Comparison of ENCODE assay signal across 22 mouse cellular contexts in genomic region chr3:107826241-107826760, GRCm38 (mm10). TPM values are rescaled to one million over a fixed set of nuclear protein-coding genes. Genes with fewer than 3 reads are reported as not detected.
"Had no signal": no experiment of that assay in that cellular context is flagged by ENCODE, and none has a peak within 500 bp of the region (broad histone marks: within the 10 kb centered on the region; RNA-seq: fewer than 3 reads in every experiment).

No protein-coding gene starts in this region.

- DNase-seq: lung, embryonic 14.5 days; lung, postnatal 10 days; lung, postnatal 4 days; midbrain, embryonic 14.5 days; retina, postnatal 1 day; right cerebral cortex, adult 18-20 months; right cerebral cortex, postnatal 25 days; right cerebral cortex, postnatal 4 days; spleen, adult 18-20 months; thymus, adult 18-20 months; thymus, postnatal 14 days; thymus, postnatal 4 days had no signal

- H3K4me1 ChIP-seq: midbrain, embryonic 12.5 days; neural tube, embryonic 15.5 days had no signal

- H3K4me3 ChIP-seq: midbrain, embryonic 10.5 days; midbrain, embryonic 12.5 days; myocyte; neural tube, embryonic 13.5 days; neural tube, embryonic 15.5 days had no signal

- H3K27ac ChIP-seq: midbrain, embryonic 10.5 days; midbrain, embryonic 12.5 days; neural tube, embryonic 13.5 days; neural tube, embryonic 15.5 days had no signal

RNA-seq across cellular contexts. Expression of gene Eps8l3, which starts 50.7 kb away (rescaled TPM):
- total RNA-seq: megakaryocyte, adult 5-6 weeks; megakaryocyte-erythroid progenitor cell, adult 5-6 weeks had no signal
- polyA plus RNA-seq: lung, embryonic 14.5 days; lung, embryonic 16.5 days; midbrain, embryonic 10.5 days; midbrain, embryonic 12.5 days; midbrain, embryonic 14.5 days; midbrain, embryonic 16.5 days; myocyte; neural tube, embryonic 13.5 days; neural tube, embryonic 15.5 days; urinary bladder, adult 2 months had no signal
